Mouse (Mus musculus) midbrain, embryonic 16.5 days (tissue): ENCODE measurements at regions not wholly inside any gene's neighbourhood (a gene's known extent, or its start where the extent isn't known, plus 50 kb on each side); places are given as distances from the start of the nearest gene placed in this dataset.

Source experiments
- ATAC-seq: fragments of 200-750 bp; cut with Nextera tagmentation; 2 replicates; pipeline ENCODE4 v1.8.0; 2017; ENCODE audit warnings: moderate TSS enrichment
- H3K27ac ChIP-seq: fragments of 300-500 bp; sonication (generic); 2 replicates; pipeline ENCODE4 v1.5.1; 2014; ENCODE audit warnings: mild to moderate bottlenecking, low read length, mixed read lengths
- H3K27me3 ChIP-seq: fragments of 300-500 bp; sonication (generic); 2 replicates; pipeline ENCODE4 v1.6.1; 2014; ENCODE audit warnings: low read depth, low read length, mixed read lengths; ENCODE audit not compliant: control insufficient read depth, insufficient read depth
- H3K36me3 ChIP-seq: fragments of 300-500 bp; sonication (generic); 2 replicates; pipeline ENCODE4 v1.6.1; 2014; ENCODE audit warnings: mild to moderate bottlenecking, low read length, moderate library complexity, mixed read lengths; ENCODE audit not compliant: control insufficient read depth, insufficient read depth
- H3K4me1 ChIP-seq: fragments of 300-500 bp; sonication (generic); 2 replicates; pipeline ENCODE4 v1.6.1; 2014; ENCODE audit warnings: mild to moderate bottlenecking, low read length, mixed read lengths; ENCODE audit not compliant: control insufficient read depth, insufficient read depth
- H3K4me2 ChIP-seq: fragments of 300-500 bp; sonication (generic); 2 replicates; pipeline ENCODE4 v1.6.1; 2014; ENCODE audit warnings: mild to moderate bottlenecking, low read length, mixed read lengths
- H3K4me3 ChIP-seq: fragments of 300-500 bp; sonication (generic); 2 replicates; pipeline ENCODE4 v1.5.1; 2014; ENCODE audit warnings: low read depth, mild to moderate bottlenecking, low read length, moderate library complexity, mixed read lengths
- H3K9ac ChIP-seq: fragments of 300-500 bp; sonication (generic); 2 replicates; pipeline ENCODE4 v1.6.1; 2014; ENCODE audit warnings: low read depth, low read length, mixed read lengths
- H3K9me3 ChIP-seq: fragments of 300-500 bp; sonication (generic); replicated peaks from 2 replicates; pipeline ENCODE4 v1.6.1; 2014; ENCODE audit warnings: mild to moderate bottlenecking, low read length, mixed read lengths; ENCODE audit not compliant: control insufficient read depth, poor library complexity, severe bottlenecking
- WGBS: fragments of 180-500 bp; shearing (Covaris S2); extraction: QIAGEN DNeasy Blood & Tissue Kit; methylation state at CpG from one replicate; pipeline ENCODE4 v1.1.7; 2014; 5-methylcytosine and 5-hydroxymethylcytosine counted together

DNA sequence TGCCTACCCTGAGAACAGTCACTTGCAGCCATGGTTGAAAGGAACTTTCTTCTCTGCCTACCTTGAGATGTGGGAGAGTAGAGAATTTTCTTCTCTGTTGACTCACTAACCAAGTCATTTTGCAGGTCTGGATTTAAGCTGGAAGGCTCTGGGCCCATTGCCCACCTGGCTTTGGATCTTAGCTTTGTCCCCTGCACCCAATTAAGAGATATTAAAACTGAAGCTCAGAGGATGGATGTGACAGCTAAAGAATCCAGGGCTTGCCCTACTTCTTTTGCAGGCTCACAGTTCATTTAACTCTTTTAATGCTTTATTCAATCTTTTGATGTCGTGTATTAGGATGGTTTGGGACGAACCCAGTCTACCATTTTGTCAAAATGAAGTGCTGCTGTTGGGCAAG, 58.8 kb upstream of the Gnao1 start:
- Histone ChIP-seq H3K27ac (no peak overlapping the region), H3K4me1 (no peaks in the 10 kb centered on the region), H3K36me3 (no peaks in the 10 kb centered on the region), H3K27me3 (no peaks in the 10 kb centered on the region), H3K9ac (no peak overlapping the region), H3K4me3 (no peak overlapping the region), H3K4me2 (no peak overlapping the region), H3K9me3 (no peaks in the 10 kb centered on the region)
- ATAC-seq, result no peak
- 54% methylated on average over 2 of the region's 2 CpGs for WGBS

DNA sequence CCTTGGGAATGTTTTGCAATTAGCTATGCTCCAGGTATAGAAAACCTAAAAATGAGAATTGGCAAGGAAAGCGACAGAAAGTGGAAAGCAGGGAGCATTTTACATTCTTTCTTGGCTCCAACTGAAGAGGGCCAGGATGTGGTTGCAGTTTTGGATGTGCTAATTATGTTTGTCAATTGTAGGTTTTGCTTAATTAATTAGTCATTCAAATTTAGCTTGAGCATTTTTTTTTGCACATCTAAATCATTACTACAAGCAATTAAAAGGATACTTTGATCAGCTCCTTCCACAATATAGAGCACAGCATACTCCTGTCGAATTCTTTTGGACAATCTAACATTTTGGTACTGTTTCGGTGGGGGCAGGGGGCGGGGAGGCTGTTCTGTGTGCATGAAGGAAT, 53.8 kb upstream of the Gnao1 start:
- WGBS, result 90% methylated on average over 4 of the region's 4 CpGs
- Histone ChIP-seq H3K36me3 (no peaks in the 10 kb centered on the region), H3K4me1 (no peaks in the 10 kb centered on the region), H3K9me3 (no peaks in the 10 kb centered on the region), H3K4me2 (no peak overlapping the region), H3K9ac (no peak overlapping the region), H3K27me3 (no peaks in the 10 kb centered on the region), H3K4me3 (no peak overlapping the region), H3K27ac (no peak overlapping the region)
- no peak for ATAC-seq
